Mouse (Mus musculus) cerebellum, postnatal 10 days (tissue): ENCODE data around the gene Pou3f1.
"Not testable (repeated sequence)": the region's sequence is repeated elsewhere in the genome, so short reads cannot be mapped to it uniquely, and the experiment has no call there.

Source experiments
- DNase-seq, 2 experiments: peaks; one replicate each; pipeline ENCODE4 v3.0.0; 2021; ENCODE audit warnings: mixed read lengths in 2 of 2

Gene Pou3f1

GRCm38 (mm10) chr4:124693135-124693894 is 36.7 kb downstream of the Pou3f1 start, which contains the start of gene Utp11:
Gene Utp11, minus strand, starts transcription at chr4:124693600.
- DNase-seq, result peak; percentile 90

GRCm38 (mm10) chr4:124694572-124694971 is 38.0 kb downstream of the Pou3f1 start:
- DNase-seq, result no peak

GRCm38 (mm10) chr4:124695786-124696516 is 39.3 kb downstream of the Pou3f1 start:
- no peak for DNase-seq

DNA sequence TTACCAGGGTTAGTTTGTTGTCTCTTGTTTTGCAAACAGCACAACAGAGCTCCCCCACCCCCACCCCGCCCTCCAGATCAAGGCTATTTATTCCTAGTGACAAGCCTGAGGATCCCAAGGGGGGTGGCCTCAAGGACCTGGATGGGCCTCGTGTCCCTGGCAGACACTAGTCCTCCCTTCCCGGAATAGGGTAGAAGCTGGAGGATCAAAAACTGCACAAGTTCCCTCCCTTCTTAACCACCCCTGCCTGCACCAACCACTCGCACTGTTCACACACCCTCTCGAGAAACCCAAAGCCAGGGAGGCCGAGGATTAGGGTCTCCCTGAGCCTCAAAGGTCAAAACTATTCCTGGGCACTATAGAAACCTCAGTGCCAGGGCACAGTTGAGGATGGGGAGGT is 43.2 kb downstream of the Pou3f1 start:
- DNase-seq, result no peak

GRCm38 (mm10) chr4:124700248-124700971 is 43.8 kb downstream of the Pou3f1 start, which contains the start of gene Fhl3:
Gene Fhl3, plus strand, starts transcription at chr4:124700701.
- DNase-seq, result peak; percentile 44 to 61

DNA sequence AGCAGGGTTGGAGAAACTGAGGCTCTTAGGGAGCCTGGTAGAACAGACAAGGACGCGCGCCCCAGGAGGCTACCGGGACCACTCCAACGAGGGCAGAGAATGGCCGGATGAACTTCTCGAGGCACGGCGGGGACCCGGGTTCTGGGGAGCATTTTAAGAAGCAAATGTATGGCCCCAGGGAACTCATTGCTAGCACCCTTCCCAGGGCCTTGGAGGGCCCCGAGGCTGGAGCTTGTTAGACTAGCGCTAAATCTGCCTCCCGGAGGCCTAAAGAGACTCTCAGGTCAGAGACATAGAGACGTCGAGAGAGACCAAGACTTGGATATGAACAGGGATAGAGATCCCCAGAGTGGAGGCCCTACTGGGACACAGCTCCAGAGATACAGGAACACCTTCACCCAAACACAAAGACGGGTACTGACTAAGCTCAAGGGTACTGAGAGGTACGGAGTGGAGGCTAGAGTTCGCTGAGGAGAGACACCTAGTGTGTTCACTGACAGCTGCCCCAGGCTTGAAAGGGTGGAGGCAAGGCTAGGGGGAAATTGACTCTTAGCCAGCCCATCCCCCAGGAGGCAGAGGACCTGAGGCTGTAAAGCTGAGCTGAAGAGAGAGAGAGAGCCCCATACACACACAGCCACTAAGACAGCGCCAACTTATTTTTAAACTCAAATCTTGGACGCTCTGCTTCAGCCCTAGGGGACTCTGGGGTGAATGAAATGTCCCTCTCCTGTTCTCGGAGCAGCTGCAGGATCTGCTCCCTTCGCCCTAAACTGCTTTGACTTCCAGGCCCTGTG is 44.6 kb downstream of the Pou3f1 start:
- peak; percentile 67 to 82 for DNase-seq

- peak; percentile 87 to 89 for DNase-seq
These were observed 45.3 kb downstream of the Pou3f1 start for GRCm38 (mm10) chr4:124701916-124702315.

DNA sequence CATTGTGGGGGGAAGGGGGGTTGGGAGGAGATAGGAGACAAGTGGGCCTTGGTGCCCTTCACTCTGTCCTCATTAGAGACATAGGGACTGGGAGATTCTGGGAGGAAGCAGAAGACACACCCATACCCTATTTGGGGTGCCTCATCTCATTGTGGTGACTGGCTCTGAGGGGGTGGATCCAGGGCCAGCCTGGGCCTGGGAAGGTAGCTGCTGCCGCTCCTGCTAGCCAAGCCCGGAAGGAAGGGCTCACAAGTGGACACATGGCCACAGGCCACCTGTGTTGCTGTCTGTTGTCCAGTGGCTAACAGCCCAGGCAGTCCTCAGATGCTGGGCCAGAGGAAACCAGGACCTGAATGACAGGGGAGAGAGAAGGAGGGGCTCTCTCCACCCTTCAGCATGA is 46.8 kb downstream of the Pou3f1 start:
- peak in 1 of 2 experiments; percentile 15 for DNase-seq

DNA sequence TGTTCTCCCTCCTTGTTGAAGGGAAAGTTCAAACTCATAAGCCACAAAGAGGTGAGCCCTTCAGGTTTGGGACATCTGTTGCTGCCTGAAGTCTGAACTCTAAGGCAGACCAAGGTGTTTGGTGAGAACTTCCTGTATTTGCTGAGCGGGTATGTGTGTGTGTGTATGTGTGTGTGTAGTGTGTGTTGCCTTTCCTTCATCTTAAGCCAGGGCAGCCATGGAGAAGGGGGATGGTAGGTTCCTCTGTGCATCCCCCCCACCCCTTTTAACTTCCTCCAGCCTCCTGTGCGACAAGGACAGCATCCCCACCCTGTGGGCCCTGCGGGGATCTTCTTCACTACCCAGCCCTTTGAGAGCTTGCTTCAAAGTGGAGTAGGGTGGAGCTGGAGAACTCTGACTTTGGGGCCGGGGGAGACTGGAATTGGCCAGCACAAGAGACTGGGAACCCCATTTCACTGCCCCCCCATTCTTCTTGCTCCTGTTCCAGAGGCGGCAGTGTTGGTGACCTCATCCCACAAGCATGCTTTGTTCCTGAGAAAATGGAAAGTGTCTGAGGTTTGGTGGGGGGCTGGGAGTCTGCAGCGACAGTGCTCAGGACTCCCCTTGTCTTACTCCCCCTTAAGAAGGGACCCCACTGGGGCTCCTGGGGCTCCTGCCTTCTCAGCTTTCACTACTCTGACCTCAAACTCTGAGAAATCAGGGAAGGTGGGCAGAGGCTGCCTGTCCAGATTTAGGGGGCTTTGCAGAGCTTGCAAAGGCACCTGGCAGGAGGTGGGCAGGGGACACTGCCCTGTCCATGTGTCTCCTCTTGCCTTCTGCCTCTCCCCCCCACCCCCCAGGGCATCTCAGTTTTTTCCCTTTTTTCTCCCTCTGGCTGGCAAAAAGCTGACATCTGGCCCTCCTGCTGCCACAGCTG is 47.5 kb downstream of the Pou3f1 start:
- DNase-seq, result no peak

DNA sequence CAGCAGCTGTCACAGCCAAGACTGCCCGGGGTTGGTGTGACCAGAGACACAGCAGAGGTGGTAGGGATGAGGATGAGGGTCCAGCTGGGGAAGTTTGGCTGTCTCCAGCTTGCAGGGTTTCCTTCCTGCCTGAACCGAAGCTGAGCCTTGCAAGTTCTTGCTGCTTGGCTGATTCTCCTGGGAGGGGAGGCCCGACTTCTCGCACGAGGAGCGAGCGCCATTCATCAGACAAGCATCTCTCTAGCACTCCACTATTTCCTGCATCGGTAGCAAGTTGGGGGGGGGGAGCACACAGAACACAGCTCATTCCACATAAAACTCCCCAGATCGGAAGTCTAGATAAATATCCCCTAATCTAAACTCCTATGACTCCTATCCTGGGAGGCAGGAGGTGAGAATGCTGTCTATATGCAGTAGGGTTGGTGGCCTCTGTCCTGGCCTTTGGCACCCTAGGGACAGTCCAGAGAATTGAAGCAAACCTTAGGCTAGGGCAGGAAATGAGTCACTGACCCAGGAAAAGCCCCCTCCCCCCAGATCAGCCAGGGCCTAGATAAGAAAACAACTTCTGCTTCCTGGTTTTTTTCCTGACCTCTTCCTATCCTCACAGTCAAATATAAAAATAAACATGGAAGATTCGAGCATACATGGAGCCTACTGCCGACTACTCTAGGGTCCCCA is 48.3 kb downstream of the Pou3f1 start:
- peak; percentile 34 for DNase-seq

- no peak for DNase-seq
These were observed 49.2 kb downstream of the Pou3f1 start for GRCm38 (mm10) chr4:124705661-124706269.

GRCm38 (mm10) chr4:124707381-124708199 is 51.0 kb downstream of the Pou3f1 start:
- DNase-seq, result not testable (repeated sequence)

- DNase-seq, result not testable (repeated sequence)
These were observed 51.6 kb downstream of the Pou3f1 start for GRCm38 (mm10) chr4:124708200-124708517.

- peak; percentile 67 to 77 for DNase-seq
These were observed 52.2 kb downstream of the Pou3f1 start for GRCm38 (mm10) chr4:124708518-124709477.

- DNase-seq, result no peak
These were observed 53.4 kb downstream of the Pou3f1 start for GRCm38 (mm10) chr4:124709961-124710446.
